Mouse (Mus musculus) hindbrain, embryonic 14.5 days (tissue): Measurements from ENCODE around the gene Lpar1. TPM values are rescaled to one million over a fixed set of nuclear protein-coding genes. Genes with fewer than 3 reads are reported as not detected.

Source experiments
- ATAC-seq: fragments of 200-750 bp; cut with Nextera tagmentation; 2 replicates; pipeline ENCODE4 v1.8.0; 2017; ENCODE audit warnings: moderate number of reproducible peaks, mild to moderate bottlenecking, moderate TSS enrichment, moderate library complexity; ENCODE audit not compliant: low FRiP score
- DNase-seq: peaks from one replicate; pipeline ENCODE4 v3.0.0-alpha.2; 2015; ENCODE audit warnings: low spot score
- H3K27ac ChIP-seq: fragments of 300-500 bp; sonication (generic); 2 replicates; pipeline ENCODE4 v1.5.1; 2014; ENCODE audit warnings: mild to moderate bottlenecking, moderate library complexity
- H3K27me3 ChIP-seq: fragments of 300-500 bp; sonication (generic); 2 replicates; pipeline ENCODE4 v1.6.1; 2014; ENCODE audit warnings: mild to moderate bottlenecking, low read length, mixed read lengths; ENCODE audit not compliant: control insufficient read depth, insufficient read depth
- H3K36me3 ChIP-seq: fragments of 300-500 bp; sonication (generic); replicated peaks from 2 replicates; pipeline ENCODE4 v1.6.1; 2014; ENCODE audit not compliant: control insufficient read depth, insufficient read depth
- H3K4me1 ChIP-seq: fragments of 300-500 bp; sonication (generic); replicated peaks from 2 replicates; pipeline ENCODE4 v1.6.1; 2014; ENCODE audit warnings: antibody characterized with exemption, low read length, mixed read lengths; ENCODE audit not compliant: control insufficient read depth, insufficient read depth
- H3K4me2 ChIP-seq: fragments of 300-500 bp; sonication (generic); replicated peaks from 2 replicates; pipeline ENCODE4 v1.6.1; 2014; ENCODE audit warnings: mild to moderate bottlenecking, moderate library complexity
- H3K4me3 ChIP-seq: fragments of 300-500 bp; sonication (generic); replicated peaks from 2 replicates; pipeline ENCODE4 v1.5.1; 2014; ENCODE audit warnings: mild to moderate bottlenecking, low read length
- H3K9ac ChIP-seq: fragments of 300-500 bp; sonication (generic); 2 replicates; pipeline ENCODE4 v1.6.1; 2014
- H3K9me3 ChIP-seq: fragments of 300-500 bp; sonication (generic); 2 replicates; pipeline ENCODE4 v1.6.1; 2016; ENCODE audit warnings: low read length; ENCODE audit not compliant: control insufficient read depth
- WGBS: fragments of 180-500 bp; shearing (Covaris S2); extraction: QIAGEN DNeasy Blood & Tissue Kit; methylation state at CpG from one replicate; pipeline ENCODE4 v1.1.7; 2014; 5-methylcytosine and 5-hydroxymethylcytosine counted together
- microRNA-seq: library from miRNA; unstranded; fragments of <30 nt; microRNA quantifications from one replicate; pipeline ENCODE4, GENCODE M21; 2016
- polyA plus RNA-seq: library from polyadenylated mRNA; unstranded; fragments of >200 nt; fragmentation: Nextera tagmentation; extraction: Ambion mirVana; gene quantifications from 2 replicates; pipeline ENCODE4 v1.2.1, GENCODE M21; 2014

The Lpar1 gene
- polyA plus RNA-seq, 1 experiment from 2014 or later = 17.5 TPM

GRCm38 (mm10) chr4:58413188-58414185 lies 140.2 kb downstream of the Lpar1 start:
- 83% methylated on average over 13 of the region's 13 CpGs for WGBS
- no peak for ATAC-seq
- no peak for DNase-seq
- no peak overlapping the region for H3K4me2 ChIP-seq
- H3K36me3 ChIP-seq = no peaks in the 10 kb centered on the region
- H3K9me3 ChIP-seq = no peaks in the 10 kb centered on the region; the same call in 1 of the 2 replicates
- no peak overlapping the region for H3K4me3 ChIP-seq
- H3K9ac ChIP-seq = no peak overlapping the region
- H3K27me3 ChIP-seq = no peaks in the 10 kb centered on the region
- H3K27ac ChIP-seq = no peak overlapping the region
- H3K4me1 ChIP-seq = no peaks in the 10 kb centered on the region

DNA sequence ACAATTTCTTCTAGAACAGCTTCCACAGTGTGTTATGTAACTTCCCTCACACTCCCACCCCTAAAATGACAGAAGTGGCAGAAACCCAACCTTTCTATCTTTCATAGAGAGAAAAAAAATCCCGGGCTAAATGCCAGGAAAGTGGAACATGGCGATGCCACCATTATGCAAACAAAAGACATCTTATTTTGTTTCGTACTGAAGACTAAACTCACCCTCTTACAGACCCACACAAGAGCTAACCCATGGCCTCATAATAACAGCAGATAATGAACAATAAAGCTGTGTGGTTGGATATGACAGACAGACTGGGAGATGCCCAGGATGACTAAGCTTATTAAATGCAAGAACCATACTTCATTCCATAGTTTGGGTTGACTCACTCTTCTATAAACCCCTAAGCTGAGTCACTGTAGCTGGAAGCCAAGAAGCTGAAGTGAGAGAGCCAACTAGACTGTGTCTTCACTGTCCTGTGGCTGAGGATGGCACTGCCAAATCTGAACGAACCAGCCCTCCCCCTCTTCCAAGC lies 151.7 kb downstream of the Lpar1 start:
- Histone ChIP-seq H3K4me2 (no peak overlapping the region), H3K9ac (no peak overlapping the region), H3K4me1 (no peaks in the 10 kb centered on the region), H3K4me3 (no peak overlapping the region), H3K27ac (no peak overlapping the region), H3K36me3 (no peaks in the 10 kb centered on the region), H3K27me3 (no peaks in the 10 kb centered on the region), H3K9me3 (no peaks in the 10 kb centered on the region)
- DNase-seq = no peak
- WGBS = 73% methylated on average over 4 of the region's 4 CpGs
- no peak for ATAC-seq

DNA sequence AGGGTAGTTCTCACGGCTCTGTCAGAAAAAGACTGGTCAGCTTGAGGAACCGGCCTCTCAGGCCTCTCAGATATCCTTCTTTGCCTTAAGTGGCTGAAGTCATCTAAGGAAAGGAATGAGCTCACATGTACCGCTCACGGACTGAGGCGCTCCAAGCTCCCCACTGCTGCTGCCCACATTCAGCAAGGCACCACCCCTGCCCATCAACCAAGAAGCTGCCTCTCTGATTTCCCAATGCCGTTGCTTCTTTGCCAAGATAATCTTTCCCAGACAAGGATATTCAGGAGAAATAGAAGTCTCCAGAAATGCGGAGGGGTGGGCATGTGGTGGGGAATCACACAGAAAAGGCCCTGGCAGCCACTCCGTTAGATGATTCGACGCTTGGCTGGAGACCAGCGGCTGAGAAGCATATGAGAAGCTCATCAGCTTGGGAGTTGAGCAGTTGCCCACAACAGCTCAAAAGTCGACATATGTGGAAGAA lies 152.8 kb downstream of the Lpar1 start:
- no peaks in the 10 kb centered on the region for H3K36me3 ChIP-seq
- H3K9me3 ChIP-seq = no peaks in the 10 kb centered on the region
- no peaks in the 10 kb centered on the region for H3K4me1 ChIP-seq
- H3K27me3 ChIP-seq = no peaks in the 10 kb centered on the region
- no peak overlapping the region for H3K9ac ChIP-seq
- no peak overlapping the region for H3K4me3 ChIP-seq
- ATAC-seq (no peak), DNase-seq (no peak)
- no peak overlapping the region for H3K27ac ChIP-seq
- no peak overlapping the region for H3K4me2 ChIP-seq
- 88% methylated on average over 12 of the region's 12 CpGs for WGBS

Small RNA genes within 50 kb of the gene (microRNA-seq; reads per million reads assigned to microRNA genes)
- gene Mir3095 = not detected

Other genes with a start within 250 kb of the Lpar1 start
- gene Olfr267, start 233.8 kb upstream of the Lpar1 start, polyA plus RNA-seq = 0.09 TPM in 1 of 2 replicates, not detected in the other